Mouse (Mus musculus) embryo, embryonic 11.5 days (tissue): ENCODE measurements around the gene Slc25a15.

ENCODE experiments used
- DNase-seq: peaks from one replicate; pipeline ENCODE4 v3.0.0-alpha.2; 2012; ENCODE audit warnings: low read depth, low spot score

The Slc25a15 gene

DNA sequence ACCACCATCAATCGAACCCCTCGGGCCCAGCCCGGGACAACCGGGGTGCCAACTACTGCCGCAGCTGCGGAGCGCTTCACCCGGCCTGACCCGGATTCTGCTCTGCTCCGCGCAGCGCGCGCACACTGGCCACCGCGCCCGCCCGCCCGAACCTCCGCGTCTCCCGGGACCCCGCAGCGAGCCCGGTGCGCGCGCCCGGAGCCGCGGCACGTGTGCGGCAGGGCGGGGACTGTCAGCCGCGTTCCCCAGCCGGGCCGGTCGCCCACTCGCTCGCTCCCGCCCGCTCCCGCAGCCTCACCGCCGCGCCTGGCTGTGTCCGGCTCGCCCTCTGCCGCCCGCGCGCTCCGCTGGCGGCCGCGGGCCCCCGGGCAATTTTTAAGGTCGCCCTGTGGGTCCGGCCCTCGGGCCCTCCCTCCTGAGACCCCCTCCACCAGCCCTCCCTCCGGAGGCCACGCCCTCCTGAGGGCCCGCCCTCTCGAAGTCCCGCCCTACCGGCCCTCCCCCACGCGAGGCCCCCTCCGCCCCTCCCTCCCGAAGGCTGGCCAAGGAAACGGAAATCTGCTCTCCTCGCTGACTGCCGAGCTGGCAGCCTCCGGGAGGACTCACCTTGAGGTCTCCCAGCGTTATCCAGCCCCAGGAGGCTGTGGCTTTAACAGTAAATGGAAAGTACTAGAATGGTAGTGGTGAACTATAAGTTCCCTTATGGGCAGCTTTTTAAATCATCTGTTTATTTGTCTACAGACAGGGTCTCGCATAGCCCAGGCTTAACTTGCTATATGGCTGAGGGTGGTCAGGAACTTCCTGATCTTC, at the start of gene Slc25a15:
Gene Slc25a15 (minus strand): TSS at position 456 of the 810 bp plus-strand sequence.
- DNase-seq = peak; percentile 84

DNA sequence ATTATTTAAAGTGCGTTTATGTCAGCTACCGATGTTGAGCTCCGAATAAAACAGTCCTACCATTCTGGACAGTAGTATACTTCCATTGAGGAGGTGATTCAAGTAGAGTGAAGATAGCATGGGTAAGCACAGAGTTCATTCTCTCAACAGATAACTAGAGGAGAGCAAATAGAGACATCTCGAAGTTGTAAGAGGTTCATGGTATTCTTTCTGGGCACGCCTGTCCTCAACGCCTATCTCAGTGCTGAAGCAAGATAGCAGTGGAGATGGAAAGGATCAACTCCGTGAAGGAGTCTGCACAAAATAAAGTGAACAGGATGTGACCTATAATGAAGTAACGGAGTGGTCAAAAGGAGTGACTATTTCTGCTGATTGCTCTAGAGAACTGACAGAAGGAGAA, 13.6 kb upstream of the Slc25a15 start:
- DNase-seq = no peak

DNA sequence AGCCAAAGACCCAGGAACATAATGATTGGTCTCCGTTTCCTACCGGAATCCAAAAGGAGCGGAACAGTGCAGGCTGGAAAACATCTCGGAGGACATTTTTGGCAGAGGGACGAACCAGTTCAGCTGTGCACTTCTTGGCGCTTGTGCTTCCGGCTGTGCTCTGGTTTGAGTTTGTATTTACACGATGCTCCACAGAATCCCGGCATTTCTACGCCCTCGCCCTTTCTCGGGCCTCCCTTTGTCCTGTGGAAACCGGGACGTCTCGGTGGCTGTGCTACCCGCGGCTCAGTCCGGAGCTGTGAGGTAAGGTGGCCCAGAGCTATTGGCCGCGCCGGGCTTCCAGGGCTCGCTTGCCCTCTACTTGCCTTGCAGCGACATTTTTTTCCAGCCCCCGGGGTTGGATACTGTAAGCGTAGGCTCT, 12.9 kb upstream of the Slc25a15 start, which contains the start of gene Mrps31:
Gene Mrps31 (plus strand): TSS at position 80 of the 421 bp plus-strand sequence.
- peak; percentile 80 for DNase-seq

DNA sequence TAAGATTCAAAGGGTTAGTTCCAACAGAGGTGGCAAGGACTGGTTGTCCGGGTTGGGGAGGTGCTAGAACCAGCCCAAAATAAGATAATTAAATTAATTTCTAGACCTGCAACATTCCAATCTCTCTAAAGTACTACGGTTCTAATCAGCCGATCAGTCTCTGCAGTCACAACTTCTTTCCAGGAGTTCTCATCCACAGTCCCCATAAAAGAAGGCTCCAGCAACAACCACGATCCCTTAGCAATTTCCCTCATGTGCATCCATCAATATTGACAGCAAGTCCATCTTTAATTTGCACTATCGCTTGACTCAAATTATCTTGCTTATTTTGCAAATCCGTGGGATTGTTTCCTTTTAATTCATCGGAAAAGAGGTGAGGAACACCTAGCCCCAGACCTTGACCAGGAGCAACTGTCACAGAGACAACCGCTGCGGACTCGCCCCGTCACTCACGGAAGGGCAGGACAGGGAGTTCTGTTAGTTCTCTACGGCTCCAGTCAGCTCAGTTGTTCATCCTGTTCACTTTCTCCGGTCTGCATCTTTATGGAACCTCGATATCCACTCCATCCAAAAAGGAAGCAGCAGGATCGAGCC, 12.4 kb upstream of the Slc25a15 start:
- no peak for DNase-seq

DNA sequence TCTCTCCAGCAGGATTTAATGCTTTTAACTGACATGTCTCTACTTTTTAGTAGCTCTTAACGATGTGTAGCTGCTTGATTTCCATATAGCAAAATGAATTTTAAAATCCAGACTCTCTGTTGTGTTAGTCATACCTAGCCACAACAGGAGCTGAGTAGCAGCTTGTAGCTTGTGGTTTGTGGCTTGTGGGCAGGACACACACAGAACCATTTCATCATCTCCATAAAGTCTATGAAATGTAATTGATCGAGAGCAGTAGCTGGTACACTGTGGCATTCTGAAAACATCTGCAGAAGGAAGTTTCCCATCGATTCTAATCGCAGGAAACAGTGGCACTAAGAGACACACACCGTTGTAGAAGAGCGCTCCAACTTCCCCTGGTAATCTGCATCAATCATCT, 7.3 kb upstream of the Slc25a15 start:
- DNase-seq = no peak

DNA sequence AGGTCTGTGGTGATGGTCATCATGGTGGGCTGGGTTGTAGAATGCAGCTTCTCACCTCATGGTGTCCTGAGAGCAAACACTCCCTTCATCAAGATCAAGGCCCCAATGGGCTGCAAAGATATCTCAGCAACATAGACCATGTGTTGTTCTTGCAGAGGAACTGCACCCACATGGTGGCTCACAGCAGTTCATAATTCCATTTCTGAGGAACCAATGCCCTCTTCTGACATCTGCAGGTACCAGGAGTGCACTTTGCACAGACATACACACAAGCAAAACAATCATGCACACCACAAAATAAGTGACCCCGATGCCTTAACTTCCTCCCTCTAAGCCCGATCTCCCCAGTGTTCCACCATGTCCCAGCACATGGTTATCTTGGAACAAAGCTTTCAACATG, 4.8 kb upstream of the Slc25a15 start:
- no peak for DNase-seq

DNA sequence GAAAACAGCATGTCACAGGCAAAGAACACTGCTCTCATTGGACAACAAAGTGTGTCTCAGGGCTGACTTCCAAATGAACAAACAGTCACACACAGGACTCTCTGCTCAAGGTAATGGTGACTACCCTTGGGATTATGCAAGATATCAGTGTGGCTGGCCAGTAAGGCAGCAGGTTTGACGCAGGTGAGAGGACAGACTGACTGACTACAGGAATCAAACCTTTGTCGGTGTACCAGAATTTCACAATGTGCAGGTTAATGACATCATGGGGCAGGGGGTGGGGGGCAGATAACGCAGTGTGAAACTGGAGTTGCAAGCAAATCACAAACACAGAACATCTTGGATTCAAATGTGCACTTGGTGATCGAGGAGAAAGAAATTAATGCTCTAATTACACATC, 2.2 kb upstream of the Slc25a15 start:
- no peak for DNase-seq

DNA sequence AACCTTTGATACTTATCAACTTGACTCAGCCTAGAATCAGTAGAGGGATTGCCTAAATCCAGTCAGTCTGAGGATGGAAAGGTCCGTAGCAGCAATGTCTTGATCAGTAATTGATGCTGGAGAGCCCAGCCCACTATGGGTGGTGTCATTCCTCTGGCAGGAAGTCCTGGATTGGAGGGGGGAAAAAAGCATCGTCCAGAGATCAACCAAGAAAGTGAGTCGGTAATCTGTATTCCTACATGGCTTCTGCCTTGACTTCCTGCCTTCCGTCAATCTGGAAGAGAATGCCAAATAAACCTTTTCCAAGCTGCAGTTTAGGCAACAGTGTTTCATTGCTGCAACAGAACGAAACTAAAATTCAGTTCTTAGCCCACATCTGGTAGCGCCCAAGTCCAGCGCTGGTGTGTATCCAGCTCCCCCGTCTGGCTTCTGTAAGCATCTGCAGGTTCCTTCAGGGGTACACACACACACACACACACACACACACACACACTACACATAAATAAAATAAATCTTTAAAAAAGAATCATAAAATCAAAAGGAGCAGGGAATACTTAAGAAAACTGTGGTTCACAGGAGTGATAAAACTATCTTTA, 986 bp upstream of the Slc25a15 start:
- DNase-seq = no peak

DNA sequence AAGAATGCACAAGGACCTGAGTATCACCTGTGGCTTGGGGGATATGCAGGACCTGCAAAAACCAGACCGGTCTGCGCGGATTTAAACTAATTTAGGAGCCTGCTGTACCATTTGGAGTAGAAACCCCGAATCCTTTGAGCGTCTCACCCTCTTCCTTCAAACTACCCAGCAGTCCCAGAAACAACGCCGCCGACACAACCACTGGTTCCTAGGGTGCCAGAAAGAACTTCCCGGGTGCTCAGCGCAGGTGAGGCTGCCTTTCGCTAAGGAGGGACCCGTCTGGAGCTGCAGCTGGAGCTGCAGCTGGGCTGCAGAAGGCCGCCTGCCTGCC, 621 bp downstream of the Slc25a15 start:
- DNase-seq = no peak

DNA sequence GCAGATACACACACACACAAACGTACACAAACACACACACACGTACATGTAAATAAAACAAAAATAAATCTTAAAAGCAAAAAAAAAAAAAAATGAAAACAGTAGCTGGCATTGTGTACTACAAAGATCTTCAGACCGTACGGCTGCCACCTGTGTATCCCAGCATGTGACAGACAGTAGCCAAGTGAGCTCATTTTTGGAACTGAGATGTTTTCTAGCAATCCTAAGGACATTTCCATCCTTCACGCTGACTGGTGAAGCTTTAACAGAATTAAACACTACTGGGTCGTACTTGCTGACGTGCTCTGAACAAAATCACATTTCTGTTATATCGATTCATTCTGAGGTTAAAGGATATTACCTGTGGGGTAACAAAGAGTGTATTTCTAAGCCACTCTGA, 3.1 kb downstream of the Slc25a15 start:
- no peak for DNase-seq

DNA sequence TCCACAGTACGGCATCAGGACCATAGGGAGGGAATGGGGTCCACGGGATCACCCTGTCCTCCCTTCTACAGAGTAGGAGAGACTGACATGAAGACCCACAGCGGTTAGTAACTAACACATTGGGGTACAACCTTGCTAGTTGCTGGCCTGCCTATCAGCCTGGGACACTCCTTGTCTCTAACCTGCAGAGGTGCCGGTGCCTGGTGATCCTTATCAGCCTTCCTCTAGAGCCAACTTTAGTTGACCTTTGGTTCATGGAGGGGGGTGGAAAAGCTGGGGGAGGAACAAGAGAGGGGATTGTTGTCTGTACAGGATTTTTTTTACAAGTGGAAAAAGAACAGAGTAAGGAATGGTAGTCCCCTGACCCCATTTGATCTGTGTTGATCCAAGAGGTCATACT, 3.9 kb downstream of the Slc25a15 start:
- DNase-seq = no peak

DNA sequence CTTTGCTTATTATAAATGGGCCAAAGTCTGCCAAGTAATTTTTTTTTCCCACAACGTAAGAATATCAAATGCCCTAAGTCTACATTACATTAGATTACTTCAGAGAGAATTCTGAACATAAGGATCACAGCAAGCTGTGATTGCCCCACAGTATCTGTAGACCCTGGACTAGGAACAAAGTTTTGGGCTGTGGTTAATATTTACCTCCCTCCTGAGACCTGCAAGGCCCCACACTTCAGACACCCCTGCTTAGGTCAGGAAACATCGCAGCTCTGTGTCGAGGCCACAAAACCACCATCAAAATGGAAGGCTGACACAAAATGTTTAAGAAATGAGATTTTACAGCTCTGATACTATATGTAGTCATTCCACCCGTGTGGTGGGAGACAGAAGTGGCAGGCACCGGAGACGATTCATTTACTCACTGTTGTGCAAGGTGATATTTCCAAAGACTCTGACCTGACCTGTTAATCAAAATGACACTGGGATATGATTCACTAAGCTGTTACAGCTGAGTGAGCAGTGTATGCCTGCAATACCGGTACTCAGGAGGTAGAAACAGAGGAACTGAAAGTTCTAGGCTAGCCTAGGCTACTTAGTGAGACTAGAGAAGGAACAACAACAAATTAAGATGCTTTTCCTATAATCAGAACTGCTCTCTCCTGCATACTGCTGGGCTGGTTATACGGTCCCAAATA, 7.5 kb downstream of the Slc25a15 start:
- no peak for DNase-seq

DNA sequence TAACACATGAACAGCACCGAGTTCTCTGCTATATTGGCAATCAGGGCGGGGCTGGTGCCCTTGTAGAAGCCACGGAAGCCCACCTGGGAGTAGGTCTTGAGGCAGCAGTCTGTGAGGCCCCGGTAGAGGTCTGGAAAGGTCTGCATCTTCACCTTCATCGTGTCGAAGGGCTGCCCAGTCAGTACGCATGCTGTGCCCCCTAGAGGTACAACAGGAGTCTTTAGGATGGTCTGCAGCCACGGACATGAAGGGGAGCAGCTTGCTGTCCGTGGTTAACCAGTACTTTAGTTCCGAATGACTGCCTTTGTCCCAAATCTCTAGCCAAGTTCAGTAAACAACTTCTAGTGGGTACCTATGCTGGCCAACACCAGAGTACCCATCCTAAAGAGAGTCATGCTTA, 8.5 kb downstream of the Slc25a15 start:
- no peak for DNase-seq

DNA sequence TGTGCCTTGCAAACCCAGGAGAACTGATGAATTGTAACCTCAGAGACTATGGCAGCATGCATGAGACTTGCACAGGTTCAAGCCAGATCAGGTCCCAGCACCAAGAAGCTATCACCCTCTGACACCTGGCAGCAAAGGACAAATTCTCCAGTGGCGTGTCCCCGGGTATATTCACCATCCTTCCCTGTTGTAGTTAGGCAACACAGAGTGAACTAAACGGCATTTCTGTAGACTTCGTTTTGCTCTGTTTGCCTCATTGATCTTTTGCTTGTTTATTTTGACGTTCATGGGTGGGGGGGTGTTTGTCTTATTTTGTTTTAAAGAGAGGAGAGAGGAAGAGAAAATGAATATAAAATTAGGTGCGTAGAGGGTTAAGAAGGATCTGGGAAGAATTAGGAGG, 13.2 kb downstream of the Slc25a15 start:
- no peak for DNase-seq

DNA sequence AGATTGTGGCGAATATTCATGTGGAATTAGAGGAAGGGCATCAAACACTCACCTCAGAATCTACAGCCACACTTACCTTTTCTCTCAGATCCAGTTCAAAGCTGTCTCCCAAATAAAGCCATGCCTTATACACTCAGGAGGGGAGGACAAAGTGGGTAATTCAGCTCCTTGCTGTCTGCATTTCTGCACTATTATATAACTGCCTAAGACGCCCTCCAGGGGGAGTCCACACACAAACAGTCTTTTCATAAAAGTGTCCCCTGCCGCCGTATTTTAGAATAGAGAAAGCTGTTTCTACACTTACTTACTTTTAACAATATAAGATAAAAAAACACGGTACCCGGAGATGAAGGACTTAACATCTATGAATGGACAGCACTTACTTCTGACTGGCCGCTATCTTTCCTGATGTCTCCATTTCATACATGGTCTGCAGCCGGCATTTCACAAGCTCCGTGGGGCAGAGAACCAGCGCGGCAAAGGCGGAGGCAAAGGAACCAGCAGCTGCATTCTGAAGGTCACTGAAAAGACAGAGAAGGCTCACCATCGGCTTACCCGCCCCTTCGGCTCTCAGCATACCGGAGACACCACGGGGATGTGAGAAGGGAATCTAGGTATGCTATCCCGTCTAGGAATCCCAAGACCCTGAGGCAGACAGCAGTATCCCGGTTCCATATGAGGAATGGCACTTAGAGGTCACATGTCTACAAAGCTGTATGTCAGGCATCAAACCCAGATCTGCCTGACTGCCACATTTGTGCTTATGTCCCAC, 15.4 kb downstream of the Slc25a15 start:
- DNase-seq = no peak

DNA sequence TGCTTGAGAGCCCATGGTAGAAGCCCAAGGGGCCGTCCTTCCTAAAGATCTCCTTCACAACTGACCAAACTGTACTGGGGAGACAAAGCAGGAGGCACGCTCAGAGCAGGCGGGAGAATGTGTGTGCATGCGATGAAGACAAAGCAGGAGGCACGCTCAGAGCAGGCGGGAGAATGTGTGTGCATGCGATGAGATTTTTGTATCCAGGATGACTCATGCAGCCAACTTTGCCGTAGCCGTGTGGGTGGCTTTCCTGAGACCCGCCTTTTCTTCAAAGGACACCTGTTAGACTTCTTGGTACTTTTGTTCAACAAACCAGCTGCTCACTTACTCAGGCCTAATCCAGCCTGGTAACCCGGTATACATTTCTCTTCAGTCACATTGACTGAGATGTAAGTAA, 17.5 kb downstream of the Slc25a15 start:
- DNase-seq = no peak

DNA sequence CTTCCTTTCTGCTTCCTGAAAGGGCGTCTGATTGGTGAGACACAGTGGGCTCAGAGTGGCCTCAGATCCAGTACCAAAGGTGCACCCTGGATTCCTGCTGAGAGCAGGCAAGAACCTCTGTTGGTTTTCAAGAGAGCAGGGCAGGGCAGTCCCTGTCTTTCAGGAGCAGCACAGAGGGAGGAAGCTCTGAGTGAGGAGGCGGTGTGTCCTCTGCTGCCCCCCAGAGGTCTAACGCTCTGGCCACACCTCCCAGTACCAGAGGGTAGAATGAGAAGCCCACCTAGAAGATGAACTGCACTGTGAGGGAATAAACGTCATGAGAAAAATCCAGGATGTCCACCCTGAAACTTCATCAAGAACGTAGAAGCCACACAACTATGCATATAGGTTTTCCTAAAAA, 21.5 kb downstream of the Slc25a15 start:
- DNase-seq = peak; percentile 29

DNA sequence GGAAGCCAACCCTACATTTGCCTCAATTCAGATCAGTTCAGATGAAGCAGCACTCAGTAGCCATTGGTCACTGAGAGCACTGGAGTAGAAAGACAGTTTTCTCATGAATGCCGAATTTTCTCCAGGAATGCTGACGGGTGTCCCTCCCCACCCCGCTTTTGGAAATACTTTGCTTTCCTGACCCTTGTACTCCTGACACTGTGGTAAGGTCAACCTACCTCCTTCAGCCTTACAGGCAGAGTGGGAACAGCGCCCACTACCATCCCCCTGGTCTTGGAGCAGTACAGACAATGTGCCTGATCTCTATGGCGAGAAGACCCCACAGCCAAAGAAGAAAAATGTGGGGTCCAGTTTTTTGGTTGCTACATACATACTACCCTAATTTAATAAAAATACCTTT, 22.1 kb downstream of the Slc25a15 start:
- DNase-seq = no peak

DNA sequence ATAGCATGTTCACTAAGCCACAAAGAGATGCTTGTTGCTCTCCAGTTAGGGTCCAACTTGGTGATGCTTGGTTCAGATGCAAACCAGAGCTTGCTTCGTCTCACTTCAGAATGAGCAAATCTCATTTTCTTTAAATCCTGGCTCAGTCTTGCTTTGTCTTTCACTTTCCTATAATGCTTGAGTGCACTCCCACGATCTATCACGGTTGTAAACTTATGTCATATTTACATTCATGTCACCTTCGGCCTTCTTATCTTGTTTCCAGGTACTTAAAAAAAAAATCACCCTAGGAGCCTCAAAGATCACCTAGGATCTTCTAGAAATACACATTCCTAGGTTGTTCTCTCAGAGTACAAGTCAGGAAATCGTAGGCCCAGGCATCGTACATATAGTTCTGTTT, 38.5 kb downstream of the Slc25a15 start:
- no peak for DNase-seq

DNA sequence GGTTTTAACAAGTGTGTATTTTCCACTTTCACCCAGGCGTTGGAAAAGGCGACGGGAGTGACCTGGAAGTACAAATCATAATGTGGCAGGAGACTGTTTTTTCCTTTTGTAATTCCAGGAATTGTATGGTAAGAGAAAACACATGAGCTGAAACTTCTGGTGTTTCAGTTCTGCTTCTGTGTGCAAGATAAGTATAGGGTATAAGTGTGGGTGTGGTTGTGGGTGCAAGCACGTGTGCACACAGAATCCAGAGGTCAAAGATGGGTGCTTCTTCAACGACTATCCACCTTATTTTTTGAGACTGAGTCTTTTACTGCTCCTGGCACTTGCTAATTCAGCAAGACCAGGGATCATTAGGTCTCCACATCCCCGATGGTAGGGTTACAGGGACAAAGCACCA, 39.0 kb downstream of the Slc25a15 start:
- DNase-seq = no peak

DNA sequence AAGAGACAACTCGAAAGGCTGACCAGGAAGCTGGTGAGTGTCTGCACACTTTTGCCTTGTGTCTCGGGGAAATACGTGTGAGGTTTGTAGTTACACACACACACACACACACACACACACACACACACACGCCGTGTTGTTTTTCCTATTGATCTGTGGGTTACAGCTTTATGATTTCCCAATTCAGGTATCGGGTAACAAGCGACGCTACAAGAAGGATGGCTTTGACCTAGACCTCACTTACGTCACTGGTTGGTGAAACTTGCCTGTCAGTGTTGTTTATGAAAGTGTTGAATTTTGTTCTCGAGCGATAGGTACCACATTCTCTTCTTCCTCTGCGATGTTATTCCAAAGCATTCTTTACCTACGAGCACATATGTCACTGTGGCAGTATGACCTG, 63.0 kb downstream of the Slc25a15 start:
- DNase-seq = no peak
